Mouse (Mus musculus) kidney, embryonic 14.5 days (tissue): ENCODE data around the gene Zfp524. TPM values are rescaled to one million over a fixed set of nuclear protein-coding genes. Genes with fewer than 3 reads are reported as not detected.

ENCODE experiments used
- ATAC-seq: fragments of 200-750 bp; cut with Nextera tagmentation; 2 replicates; pipeline ENCODE4 v1.8.0; 2017; ENCODE audit warnings: moderate number of reproducible peaks, mild to moderate bottlenecking, moderate TSS enrichment, moderate library complexity; ENCODE audit not compliant: low FRiP score, low TSS enrichment
- H3K27ac ChIP-seq: fragments of 300-500 bp; sonication (generic); 2 replicates; pipeline ENCODE4 v1.5.1; 2014; ENCODE audit warnings: low read depth, mild to moderate bottlenecking, low read length, moderate library complexity, mixed read lengths
- H3K27me3 ChIP-seq: fragments of 300-500 bp; sonication (generic); 2 replicates; pipeline ENCODE4 v1.6.1; 2014; ENCODE audit warnings: mild to moderate bottlenecking, low read length; ENCODE audit not compliant: control insufficient read depth, insufficient read depth
- H3K36me3 ChIP-seq: fragments of 300-500 bp; sonication (generic); 2 replicates; pipeline ENCODE4 v1.6.1; 2014; ENCODE audit warnings: low read length, mixed read lengths; ENCODE audit not compliant: control insufficient read depth, insufficient read depth
- H3K4me1 ChIP-seq: fragments of 300-500 bp; sonication (generic); 2 replicates; pipeline ENCODE4 v1.6.1; 2014; ENCODE audit warnings: low read length, mixed read lengths; ENCODE audit not compliant: control insufficient read depth, insufficient read depth
- H3K4me2 ChIP-seq: fragments of 300-500 bp; sonication (generic); replicated peaks from 2 replicates; pipeline ENCODE4 v1.6.1; 2014; ENCODE audit warnings: low read depth, mild to moderate bottlenecking, low read length
- H3K4me3 ChIP-seq: fragments of 300-500 bp; sonication (generic); 2 replicates; pipeline ENCODE4 v1.5.1; 2014; ENCODE audit warnings: mild to moderate bottlenecking, low read length
- H3K9ac ChIP-seq: fragments of 300-500 bp; sonication (generic); 2 replicates; pipeline ENCODE4 v1.6.1; 2014; ENCODE audit warnings: low read depth, mild to moderate bottlenecking, low read length, moderate library complexity
- H3K9me3 ChIP-seq: fragments of 300-500 bp; sonication (generic); 2 replicates; pipeline ENCODE4 v1.6.1; 2016; ENCODE audit warnings: low read length; ENCODE audit not compliant: control insufficient read depth
- WGBS: fragments of 180-500 bp; shearing (Covaris S2); extraction: QIAGEN DNeasy Blood & Tissue Kit; methylation state at CpG from one replicate; pipeline ENCODE4 v1.1.7; 2014; 5-methylcytosine and 5-hydroxymethylcytosine counted together
- polyA plus RNA-seq: library from polyadenylated mRNA; unstranded; fragments of >200 nt; fragmentation: Nextera tagmentation; extraction: Ambion mirVana; gene quantifications from 2 replicates; pipeline ENCODE4 v1.2.1, GENCODE M21; 2014

The Zfp524 gene
- polyA plus RNA-seq, 1 experiment from 2014 or later, result 12.3 TPM

DNA sequence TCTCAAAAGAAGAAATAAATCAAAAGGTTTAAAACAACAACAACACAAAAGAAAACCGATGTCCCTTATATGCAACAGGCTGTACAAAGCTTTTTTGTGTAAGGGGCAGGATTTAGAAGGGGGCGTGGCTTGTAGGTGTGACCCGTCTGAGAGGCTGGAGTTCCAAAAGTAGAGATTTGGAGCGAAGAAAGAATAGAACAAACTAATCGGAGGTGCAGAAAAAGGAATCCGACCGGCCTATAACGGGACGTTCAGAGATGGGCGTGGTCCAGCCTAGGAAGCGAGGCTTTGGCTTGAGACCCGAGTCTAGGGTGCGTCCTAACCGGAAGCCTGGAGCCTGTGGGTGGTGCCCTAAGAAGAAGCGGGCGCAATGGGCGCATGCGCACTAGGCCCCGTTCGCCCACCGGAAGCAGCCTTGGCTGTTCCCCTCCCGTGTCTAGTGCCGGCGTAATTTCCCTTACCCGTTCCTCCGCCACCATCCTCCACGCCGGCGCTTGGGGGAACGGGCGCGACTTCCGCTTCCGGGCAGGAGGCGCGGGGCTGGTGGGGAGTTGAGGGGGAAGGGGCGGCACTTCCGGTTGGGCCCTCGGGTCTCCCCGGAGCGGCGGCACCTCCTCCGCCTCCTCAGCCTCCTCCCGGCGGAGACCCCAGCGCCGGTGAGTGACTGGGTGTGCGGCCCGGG lies 5.9 kb downstream of the Zfp524 start, which contains the start of the genes Zfp865 and Ccdc106:
Gene Zfp865 (plus strand): TSS at position 377 of the 682 bp plus-strand sequence.
Gene Ccdc106 (plus strand): TSS at position 554 of the 682 bp plus-strand sequence.
- H3K4me2 ChIP-seq, result peak within 1 kb of the TSS; percentile 66
- peak within 1 kb of the TSS; percentile 88 for H3K4me3 ChIP-seq
- no peaks in the 10 kb centered on the region for H3K27me3 ChIP-seq
- H3K4me1 ChIP-seq, result peaks cover 4% of the 10 kb centered on the region; the same call in 1 of the 2 replicates
- ATAC-seq, result peak; percentile 86
- peak within 1 kb of the TSS; percentile 96 for H3K27ac ChIP-seq
- WGBS, result under 1% methylated on average over 47 of the region's 49 CpGs
- H3K9ac ChIP-seq, result peak within 1 kb of the TSS; percentile 82
- H3K36me3 ChIP-seq, result peaks cover 34% of the 10 kb centered on the region
- H3K9me3 ChIP-seq, result no peaks in the 10 kb centered on the region

DNA sequence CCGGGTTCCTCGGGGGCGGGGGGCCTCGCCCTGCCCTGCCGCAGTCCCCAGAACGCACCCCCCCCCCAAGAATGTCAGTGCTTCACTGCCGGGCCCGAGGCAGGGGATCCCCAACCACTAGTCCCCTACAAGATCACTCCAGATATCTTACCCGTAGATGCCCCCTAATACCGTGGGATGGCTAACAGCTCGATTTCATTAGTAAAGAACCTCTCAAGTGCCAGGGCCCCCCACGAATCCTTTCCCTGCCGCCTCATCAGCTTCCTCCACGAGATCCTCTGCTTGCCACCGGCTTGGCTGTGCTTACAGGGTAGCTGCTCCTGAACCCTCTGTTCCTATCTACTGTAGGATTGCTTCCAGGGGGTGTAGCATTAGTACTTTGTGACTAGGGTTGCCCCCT lies 6.5 kb downstream of the Zfp524 start:
- 1% methylated on average over 9 of the region's 15 CpGs for WGBS
- Histone ChIP-seq H3K27ac (peak overlapping the region; percentile 96), H3K4me3 (peak overlapping the region; percentile 88), H3K4me1 (peaks cover 4% of the 10 kb centered on the region; the same call in 1 of the 2 replicates), H3K4me2 (peak overlapping the region; percentile 66), H3K27me3 (no peaks in the 10 kb centered on the region), H3K9ac (peak overlapping the region; percentile 82), H3K36me3 (peaks cover 34% of the 10 kb centered on the region), H3K9me3 (no peaks in the 10 kb centered on the region)
- ATAC-seq, result 0 out of 2 replicates have a peak, but pooled peaks have one; percentile 3

DNA sequence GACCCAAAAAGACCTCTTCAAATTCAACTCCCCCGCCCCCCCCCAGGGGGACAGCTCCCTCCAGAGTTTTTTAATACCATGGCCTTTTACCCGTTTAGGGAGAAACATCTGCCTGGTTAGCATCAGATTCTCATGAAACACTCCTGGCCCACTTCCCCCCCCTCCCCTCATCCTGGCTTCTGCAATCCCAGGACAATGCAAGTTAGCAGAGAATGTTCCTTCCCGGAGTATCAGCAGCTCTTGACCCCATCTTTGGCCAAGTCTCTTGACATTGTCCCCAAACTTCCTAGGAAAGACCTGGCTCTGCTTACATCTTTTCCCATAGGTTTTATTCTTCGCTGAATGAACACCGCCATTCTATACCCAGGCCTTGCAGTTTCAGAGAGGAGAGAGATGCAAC lies 7.0 kb downstream of the Zfp524 start:
- 52% methylated on average over 5 of the region's 5 CpGs for WGBS

DNA sequence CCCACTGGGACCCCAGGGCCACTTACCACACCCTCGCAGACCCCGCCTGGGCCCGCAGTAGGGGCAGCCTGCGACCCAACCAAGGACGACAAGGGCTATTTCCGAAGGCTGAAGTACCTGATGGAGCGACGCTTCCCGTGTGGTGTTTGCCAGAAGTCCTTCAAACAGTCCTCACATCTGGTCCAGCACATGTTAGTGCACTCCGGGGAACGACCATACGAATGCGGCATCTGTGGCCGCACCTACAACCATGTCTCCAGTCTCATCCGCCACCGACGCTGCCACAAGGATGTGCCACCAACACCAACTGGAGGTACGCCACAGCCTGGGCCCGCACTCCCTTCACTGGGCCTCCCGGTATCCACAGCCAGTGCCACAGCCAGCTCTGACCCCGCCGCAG lies 15.3 kb downstream of the Zfp524 start:
- Histone ChIP-seq H3K4me2 (no peak overlapping the region), H3K27ac (no peak overlapping the region), H3K4me1 (no peaks in the 10 kb centered on the region), H3K9ac (no peak overlapping the region), H3K9me3 (peaks cover 41% of the 10 kb centered on the region), H3K36me3 (peaks cover 84% of the 10 kb centered on the region), H3K27me3 (no peaks in the 10 kb centered on the region), H3K4me3 (no peak overlapping the region)
- no peak for ATAC-seq
- WGBS, result 95% methylated on average over 22 of the region's 22 CpGs

More for the DNA sequence above, 7.0 kb downstream of the Zfp524 start:
- Histone ChIP-seq H3K36me3 (peaks cover 38% of the 10 kb centered on the region), H3K4me2 (peak overlapping the region; percentile 66), H3K4me3 (peak overlapping the region; percentile 88), H3K27ac (peak overlapping the region; percentile 96; the same call in 1 of the 2 replicates), H3K4me1 (peaks cover 4% of the 10 kb centered on the region; the same call in 1 of the 2 replicates), H3K9ac (peak overlapping the region; percentile 82), H3K27me3 (no peaks in the 10 kb centered on the region), H3K9me3 (no peaks in the 10 kb centered on the region)
- ATAC-seq, result no peak

DNA sequence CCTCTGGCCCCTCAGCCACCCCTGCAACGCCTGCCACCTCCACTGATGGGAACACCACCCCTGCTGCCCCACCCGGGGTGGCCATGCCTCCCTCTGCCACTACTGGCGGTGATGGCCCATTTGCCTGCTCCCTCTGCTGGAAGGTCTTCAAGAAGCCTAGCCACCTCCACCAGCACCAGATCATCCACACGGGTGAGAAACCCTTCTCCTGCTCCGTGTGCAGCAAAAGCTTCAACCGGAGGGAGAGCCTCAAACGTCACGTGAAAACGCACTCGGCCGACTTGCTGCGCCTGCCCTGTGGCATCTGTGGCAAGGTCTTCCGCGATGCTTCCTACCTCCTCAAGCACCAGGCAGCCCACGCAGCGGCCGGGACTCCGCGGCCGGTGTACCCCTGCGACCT lies 15.7 kb downstream of the Zfp524 start:
- Histone ChIP-seq H3K27ac (no peak overlapping the region), H3K27me3 (no peaks in the 10 kb centered on the region), H3K9ac (no peak overlapping the region), H3K9me3 (peaks cover 41% of the 10 kb centered on the region), H3K4me3 (no peak overlapping the region), H3K4me1 (no peaks in the 10 kb centered on the region), H3K36me3 (peaks cover 83% of the 10 kb centered on the region), H3K4me2 (no peak overlapping the region)
- 91% methylated on average over 21 of the region's 21 CpGs for WGBS
- no peak for ATAC-seq

DNA sequence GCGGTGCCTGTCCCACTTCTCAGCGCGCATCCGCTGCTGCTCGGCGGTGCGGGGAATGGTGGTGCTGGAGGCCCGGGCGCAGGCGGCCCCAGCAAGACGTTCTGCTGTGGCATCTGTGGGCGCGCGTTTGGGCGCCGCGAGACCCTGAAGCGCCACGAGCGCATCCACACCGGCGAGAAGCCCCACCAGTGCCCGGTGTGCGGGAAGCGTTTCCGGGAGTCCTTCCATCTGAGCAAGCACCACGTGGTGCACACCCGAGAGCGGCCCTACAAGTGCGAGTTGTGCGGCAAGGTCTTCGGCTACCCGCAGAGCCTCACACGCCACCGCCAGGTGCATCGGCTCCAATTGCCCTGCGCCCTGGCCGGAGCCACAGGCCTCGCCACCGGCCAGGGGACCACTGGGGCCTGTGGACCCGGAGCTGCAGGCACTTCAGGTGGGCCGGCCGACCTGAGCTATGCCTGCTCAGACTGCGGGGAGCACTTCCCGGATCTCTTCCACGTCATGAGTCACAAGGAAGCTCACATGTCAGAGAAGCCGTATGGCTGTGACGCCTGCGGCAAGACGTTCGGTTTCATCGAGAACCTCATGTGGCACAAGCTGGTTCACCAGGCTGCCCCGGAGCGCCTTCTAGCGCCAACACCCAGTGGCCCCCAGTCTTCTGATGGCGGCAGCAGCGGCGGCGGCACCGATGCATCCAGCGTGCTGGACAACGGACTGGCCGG lies 16.5 kb downstream of the Zfp524 start:
- no peaks in the 10 kb centered on the region for H3K27me3 ChIP-seq
- no peak overlapping the region for H3K27ac ChIP-seq
- H3K9ac ChIP-seq, result no peak overlapping the region
- no peak for ATAC-seq
- H3K4me3 ChIP-seq, result no peak overlapping the region; the same call in none of the 2 replicates
- H3K4me1 ChIP-seq, result no peaks in the 10 kb centered on the region
- WGBS, result 87% methylated on average over 63 of the region's 63 CpGs
- H3K36me3 ChIP-seq, result peaks cover 90% of the 10 kb centered on the region
- H3K9me3 ChIP-seq, result peaks cover 41% of the 10 kb centered on the region
- no peak overlapping the region for H3K4me2 ChIP-seq

DNA sequence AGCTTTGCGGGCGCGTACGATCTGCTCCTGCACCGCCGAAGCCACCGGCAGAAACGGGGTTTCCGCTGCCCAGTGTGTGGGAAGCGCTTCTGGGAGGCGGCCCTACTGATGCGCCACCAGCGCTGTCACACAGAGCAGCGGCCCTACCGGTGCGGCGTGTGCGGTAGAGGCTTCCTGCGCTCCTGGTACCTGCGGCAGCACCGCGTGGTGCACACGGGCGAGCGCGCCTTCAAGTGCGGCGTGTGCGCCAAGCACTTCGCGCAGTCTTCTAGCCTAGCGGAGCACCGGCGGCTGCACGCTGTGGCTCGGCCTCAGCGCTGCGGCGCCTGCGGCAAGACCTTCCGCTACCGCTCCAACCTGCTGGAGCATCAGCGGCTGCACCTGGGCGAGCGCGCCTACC lies 17.3 kb downstream of the Zfp524 start:
- Histone ChIP-seq H3K4me1 (no peaks in the 10 kb centered on the region), H3K36me3 (peaks cover 87% of the 10 kb centered on the region), H3K4me2 (no peak overlapping the region), H3K9me3 (peaks cover 44% of the 10 kb centered on the region), H3K4me3 (0 out of 2 replicates have a peak overlapping the region, but pooled peaks have one; percentile 9), H3K27ac (no peak overlapping the region), H3K9ac (no peak overlapping the region), H3K27me3 (no peaks in the 10 kb centered on the region)
- no peak for ATAC-seq
- 84% methylated on average over 46 of the region's 46 CpGs for WGBS

DNA sequence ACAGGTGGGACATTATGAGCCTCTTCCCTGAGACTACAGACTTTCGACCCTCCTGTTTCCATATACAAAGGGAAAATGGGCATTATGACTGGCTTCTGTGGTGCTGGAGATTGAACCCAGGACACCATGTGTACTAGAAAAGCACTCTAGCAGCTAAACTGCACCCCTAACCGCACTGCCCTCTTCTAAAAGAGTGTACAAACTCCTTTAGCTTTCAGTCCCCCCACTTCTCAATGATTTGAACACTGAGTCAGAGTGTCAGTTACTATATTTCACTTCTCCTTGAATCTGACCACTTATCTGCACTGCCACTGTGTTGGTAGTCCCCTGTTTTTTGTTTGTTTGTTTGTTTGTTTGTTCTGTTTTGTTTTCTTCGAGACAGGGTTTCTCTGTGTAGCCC lies 19.6 kb downstream of the Zfp524 start, which contains the start of gene 4632433K11Rik:
Gene 4632433K11Rik (plus strand): TSS at position 301 of the 400 bp plus-strand sequence.
- H3K4me3 ChIP-seq, result no peak within 1 kb of the TSS
- peaks cover 71% of the 10 kb centered on the region for H3K36me3 ChIP-seq
- WGBS, result 87% methylated on average over 3 of the region's 3 CpGs
- no peak within 1 kb of the TSS for H3K4me2 ChIP-seq
- H3K9me3 ChIP-seq, result peaks cover 43% of the 10 kb centered on the region
- no peak within 1 kb of the TSS for H3K27ac ChIP-seq
- H3K27me3 ChIP-seq, result no peaks in the 10 kb centered on the region
- H3K9ac ChIP-seq, result no peak within 1 kb of the TSS
- ATAC-seq, result no peak
- no peaks in the 10 kb centered on the region for H3K4me1 ChIP-seq

DNA sequence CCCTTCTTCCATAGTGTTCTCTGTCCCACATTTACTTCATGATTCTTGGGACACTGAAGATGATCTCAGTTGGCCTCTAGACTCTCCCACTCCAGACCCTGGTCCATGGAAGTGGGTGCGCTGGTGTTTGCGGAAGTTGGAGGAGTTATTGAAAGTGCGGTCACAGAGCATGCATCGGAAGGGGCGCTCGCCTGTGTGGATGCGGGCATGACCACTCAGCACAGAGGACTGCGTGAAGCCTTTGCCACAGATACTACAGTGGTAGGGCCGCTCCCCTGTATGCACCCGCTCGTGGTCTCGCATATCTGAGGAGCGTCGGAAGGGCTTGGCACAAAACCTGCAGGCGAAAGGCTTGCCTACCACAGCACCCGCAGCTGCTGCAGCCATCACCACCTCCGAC lies 21.4 kb downstream of the Zfp524 start:
- 96% methylated on average over 17 of the region's 17 CpGs for WGBS
- H3K9ac ChIP-seq, result no peak overlapping the region
- peaks cover 53% of the 10 kb centered on the region for H3K36me3 ChIP-seq

More for the DNA sequence above, 21.4 kb downstream of the Zfp524 start:
- Histone ChIP-seq H3K27ac (no peak overlapping the region), H3K4me2 (no peak overlapping the region), H3K4me3 (no peak overlapping the region), H3K27me3 (no peaks in the 10 kb centered on the region), H3K9me3 (peaks cover 24% of the 10 kb centered on the region), H3K4me1 (no peaks in the 10 kb centered on the region)
- no peak for ATAC-seq
